Mouse (Mus musculus): ENCODE results near the gene Kat8. TPM values are rescaled to one million over a fixed set of nuclear protein-coding genes. Genes with fewer than 3 reads are reported as not detected.

The Kat8 gene
- polyA plus RNA-seq, 1 experiment from 2014 or later: 49.7 TPM

DNA sequence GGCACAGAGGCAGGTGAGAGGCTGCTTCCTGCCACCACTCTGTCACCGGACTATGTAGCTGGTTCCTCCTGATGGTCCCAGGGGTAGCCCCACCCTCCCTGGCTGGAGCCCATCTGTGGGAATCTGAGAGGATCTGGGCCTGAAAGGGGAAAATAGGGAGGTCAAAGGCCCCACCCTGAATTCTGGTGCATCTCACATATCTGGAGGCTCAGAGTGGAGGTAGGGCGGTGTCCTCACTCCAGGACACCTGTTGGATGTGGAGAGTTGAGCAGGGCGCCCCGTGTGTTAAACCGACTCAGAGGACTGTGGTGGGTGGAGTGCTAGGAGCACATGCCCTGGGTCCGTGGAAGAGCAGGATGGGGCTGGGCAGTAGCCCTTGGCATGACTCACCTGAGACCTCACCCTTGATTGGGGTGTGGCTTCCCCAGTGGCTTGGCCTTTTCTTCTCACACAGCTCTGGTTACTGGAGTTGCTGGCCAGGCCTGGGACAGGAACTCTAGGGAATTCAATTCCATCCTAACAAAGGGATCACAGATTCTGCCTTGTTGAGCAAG is 34.2 kb downstream of the Kat8 start, which contains the start of gene Prss36:
TSS of gene Prss36 (minus strand) at position 256 of the 554 bp plus-strand sequence.
- Histone ChIP-seq H3K4me1 (replicated peaks; ENCODE audit: control insufficient read depth, insufficient read depth, low read length) (no peaks in the 10 kb centered on the region), H3K4me2 (replicated peaks; ENCODE audit: low read depth, low read length) (no peak within 1 kb of the TSS), H3K4me3 (ENCODE audit: low read depth, low read length) (no peak within 1 kb of the TSS), H3K27me3 (ENCODE audit: control insufficient read depth, insufficient read depth, low read length) (peaks cover 10% of the 10 kb centered on the region), H3K9ac (ENCODE audit: low read depth, low read length) (no peak within 1 kb of the TSS), H3K9me3 (ENCODE audit: control insufficient read depth, low read length) (no peaks in the 10 kb centered on the region), H3K27ac (ENCODE audit: low read depth, low read length) (no peak within 1 kb of the TSS), H3K36me3 (ENCODE audit: control insufficient read depth, insufficient read depth, low read length) (no peaks in the 10 kb centered on the region)
- 69% methylated on average over 6 of the region's 6 CpGs for WGBS
- DNase-seq (ENCODE audit: low spot score) (no peak), ATAC-seq (ENCODE audit: low FRiP score) (no peak)

DNA sequence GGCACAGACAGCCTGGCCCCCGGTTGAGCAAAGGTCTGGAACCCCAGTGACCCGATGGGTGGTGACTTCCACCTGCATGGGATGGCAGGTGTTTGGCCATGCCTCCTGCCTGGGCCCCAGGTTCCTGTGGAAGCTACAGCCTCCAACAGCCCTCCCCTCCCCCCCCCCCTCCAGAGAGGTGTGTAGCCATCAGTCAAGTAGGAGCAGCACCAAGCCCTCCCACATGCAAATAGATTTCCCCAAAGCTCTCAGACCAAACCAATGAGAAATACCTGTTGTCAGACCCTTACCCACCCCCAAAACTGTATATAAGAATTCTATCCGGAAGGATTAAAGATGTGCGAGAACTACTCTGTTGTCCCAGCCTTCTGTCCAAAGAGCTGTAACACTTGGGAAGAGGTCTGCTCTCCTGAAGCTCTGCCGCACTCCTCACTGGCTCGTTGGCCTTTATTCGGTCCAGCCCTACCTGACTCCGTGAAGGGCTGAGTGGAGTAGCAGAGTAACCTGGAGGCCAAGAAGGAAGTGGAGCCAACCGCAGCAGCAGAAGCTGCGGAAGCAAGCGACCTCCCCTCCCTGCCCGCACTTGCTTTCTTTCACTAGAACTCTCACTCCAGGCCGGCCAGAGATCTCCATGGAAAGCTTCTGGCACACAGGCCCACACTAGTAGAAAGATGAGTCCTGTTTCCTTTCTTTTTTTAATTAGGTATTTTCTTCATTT is 40.7 kb downstream of the Kat8 start:
- Histone ChIP-seq H3K4me1 (replicated peaks; ENCODE audit: control insufficient read depth, insufficient read depth, low read length) (no peaks in the 10 kb centered on the region), H3K27me3 (ENCODE audit: control insufficient read depth, insufficient read depth, low read length) (no peaks in the 10 kb centered on the region), H3K9me3 (ENCODE audit: control insufficient read depth, low read length) (no peaks in the 10 kb centered on the region), H3K27ac (ENCODE audit: low read depth, low read length) (no peak overlapping the region), H3K9ac (ENCODE audit: low read depth, low read length) (no peak overlapping the region), H3K4me2 (replicated peaks; ENCODE audit: low read depth, low read length) (no peak overlapping the region), H3K36me3 (ENCODE audit: control insufficient read depth, insufficient read depth, low read length) (no peaks in the 10 kb centered on the region), H3K4me3 (ENCODE audit: low read depth, low read length) (no peak overlapping the region)
- WGBS: 45% methylated on average over 13 of the region's 13 CpGs
- DNase-seq (ENCODE audit: low spot score) (no peak), ATAC-seq (ENCODE audit: low FRiP score) (no peak)

DNA sequence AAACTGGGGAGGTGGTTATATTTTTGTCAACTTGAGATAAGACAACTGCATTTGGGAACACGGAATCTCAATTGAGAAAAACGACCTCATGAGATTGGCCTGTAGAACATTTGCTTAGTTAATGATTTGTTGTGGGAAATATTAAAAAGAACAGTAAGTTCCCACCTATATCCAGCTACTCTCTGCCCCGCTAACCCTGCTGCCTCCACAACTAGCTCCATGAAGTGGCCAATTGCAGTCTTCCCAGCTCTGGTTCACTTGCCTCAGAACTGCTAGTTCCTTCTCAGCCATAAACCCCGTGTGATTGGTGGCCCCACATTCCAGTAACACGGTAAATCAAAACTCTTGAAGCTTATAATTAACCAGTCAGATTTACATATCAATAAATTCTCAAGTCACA is 47.0 kb downstream of the Kat8 start:
- Histone ChIP-seq H3K27ac (ENCODE audit: low read depth, low read length) (no peak overlapping the region), H3K36me3 (ENCODE audit: control insufficient read depth, insufficient read depth, low read length) (no peaks in the 10 kb centered on the region), H3K4me3 (ENCODE audit: low read depth, low read length) (no peak overlapping the region), H3K9ac (ENCODE audit: low read depth, low read length) (no peak overlapping the region), H3K4me1 (replicated peaks; ENCODE audit: control insufficient read depth, insufficient read depth, low read length) (no peaks in the 10 kb centered on the region), H3K27me3 (ENCODE audit: control insufficient read depth, insufficient read depth, low read length) (no peaks in the 10 kb centered on the region), H3K4me2 (replicated peaks; ENCODE audit: low read depth, low read length) (no peak overlapping the region), H3K9me3 (ENCODE audit: control insufficient read depth, low read length) (no peaks in the 10 kb centered on the region)
- WGBS: 71% methylated on average over 5 of the region's 5 CpGs
- ATAC-seq (ENCODE audit: low FRiP score): no peak
- DNase-seq (ENCODE audit: low spot score): no peak

DNA sequence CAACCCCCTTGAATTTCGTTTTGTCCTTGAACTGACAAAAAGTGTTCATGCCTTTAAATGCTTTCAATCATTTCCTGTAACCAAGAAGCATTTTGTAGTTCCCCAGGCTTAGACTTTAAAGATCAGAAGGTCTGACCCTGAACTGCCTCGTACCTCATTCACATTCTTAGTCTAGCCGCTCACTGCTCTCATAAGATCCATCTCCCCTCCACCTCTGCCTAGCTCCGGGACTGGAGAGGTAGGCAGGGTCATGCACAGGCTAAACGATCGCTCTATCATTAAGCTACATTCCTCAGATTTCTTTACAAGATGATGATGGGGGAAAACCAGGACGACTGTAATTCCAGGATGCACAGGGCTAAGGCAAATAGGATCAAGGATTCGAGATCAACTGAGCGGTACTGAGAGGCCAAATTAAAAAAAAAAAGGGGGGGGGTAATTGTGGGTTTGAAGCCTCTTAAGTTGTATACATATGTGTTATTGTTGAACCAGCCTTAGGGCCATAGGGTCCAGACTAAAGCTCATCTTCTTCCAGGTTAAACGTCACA is 54.1 kb downstream of the Kat8 start:
- H3K4me1 ChIP-seq (replicated peaks; ENCODE audit: control insufficient read depth, insufficient read depth, low read length): 0 out of 2 replicates have a peak, but pooled peaks cover 2% of the 10 kb centered on the region
- H3K27me3 ChIP-seq (ENCODE audit: control insufficient read depth, insufficient read depth, low read length): no peaks in the 10 kb centered on the region
- peak overlapping the region; percentile 98 for H3K4me3 ChIP-seq (ENCODE audit: low read depth, low read length)
- H3K36me3 ChIP-seq (ENCODE audit: control insufficient read depth, insufficient read depth, low read length): peaks cover 13% of the 10 kb centered on the region
- DNase-seq (ENCODE audit: low spot score) (no peak), ATAC-seq (ENCODE audit: low FRiP score) (no peak; the same call in 1 of the 2 replicates)
- 16% methylated on average over 10 of the region's 10 CpGs for whole genome bisulfite sequencing
- peak overlapping the region; percentile 54 for H3K4me2 ChIP-seq (replicated peaks; ENCODE audit: low read depth, low read length)
- H3K9me3 ChIP-seq (ENCODE audit: control insufficient read depth, low read length): no peaks in the 10 kb centered on the region
- H3K9ac ChIP-seq (ENCODE audit: low read depth, low read length): peak overlapping the region; percentile 99
- H3K27ac ChIP-seq (ENCODE audit: low read depth, low read length): peak overlapping the region; percentile 95

DNA sequence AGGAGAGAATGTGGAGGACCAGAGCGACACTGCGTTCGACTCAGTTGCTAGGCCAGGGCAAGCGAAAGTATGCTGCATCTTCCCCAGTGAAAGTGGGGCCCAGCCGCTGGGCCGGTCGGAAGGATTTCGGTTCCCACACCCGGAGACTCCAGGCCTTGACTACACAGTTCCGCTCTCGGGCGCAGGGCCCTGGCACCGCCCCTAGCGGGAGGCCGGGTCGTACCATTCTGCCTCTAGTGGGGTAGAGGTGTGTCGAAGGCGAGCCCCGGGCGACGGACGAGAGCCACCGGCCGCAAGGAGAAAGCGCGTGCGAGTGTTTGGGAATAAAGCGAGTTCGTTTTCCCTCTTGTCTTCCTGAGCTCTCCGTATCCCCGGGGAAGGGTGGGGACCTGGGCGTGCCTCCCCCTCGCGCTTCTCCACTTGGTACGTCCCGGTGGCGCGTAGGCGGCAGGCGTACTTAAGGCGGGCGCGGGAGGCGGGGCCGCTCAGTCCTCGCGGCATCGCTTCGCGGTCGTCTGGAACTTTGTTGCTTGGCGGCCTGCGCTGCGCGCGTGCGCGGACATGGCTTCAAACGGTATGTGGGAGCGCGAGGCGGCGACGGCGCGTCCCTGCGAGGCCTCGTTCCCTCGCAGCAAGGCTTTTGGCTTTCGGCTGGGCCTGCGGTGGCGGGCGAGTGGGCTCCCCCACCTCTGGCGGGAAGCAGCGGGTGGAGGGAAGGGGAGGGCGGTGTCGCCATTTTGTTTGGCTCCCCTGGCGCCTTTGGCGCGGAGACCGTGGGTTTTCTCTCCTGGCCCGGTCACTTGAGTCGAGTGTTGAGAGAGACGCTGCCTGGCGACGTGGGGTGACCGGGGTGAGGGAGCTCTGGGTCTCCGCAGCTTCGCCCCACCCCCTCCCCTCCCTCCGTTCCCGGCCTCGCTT is 54.9 kb downstream of the Kat8 start, which contains the start of gene Fus:
TSS of gene Fus (plus strand) at position 454 of the 918 bp plus-strand sequence.
- 0% methylated on average over 89 of the region's 92 CpGs for WGBS
- ATAC-seq (ENCODE audit: low FRiP score): peak; percentile 96

DNA sequence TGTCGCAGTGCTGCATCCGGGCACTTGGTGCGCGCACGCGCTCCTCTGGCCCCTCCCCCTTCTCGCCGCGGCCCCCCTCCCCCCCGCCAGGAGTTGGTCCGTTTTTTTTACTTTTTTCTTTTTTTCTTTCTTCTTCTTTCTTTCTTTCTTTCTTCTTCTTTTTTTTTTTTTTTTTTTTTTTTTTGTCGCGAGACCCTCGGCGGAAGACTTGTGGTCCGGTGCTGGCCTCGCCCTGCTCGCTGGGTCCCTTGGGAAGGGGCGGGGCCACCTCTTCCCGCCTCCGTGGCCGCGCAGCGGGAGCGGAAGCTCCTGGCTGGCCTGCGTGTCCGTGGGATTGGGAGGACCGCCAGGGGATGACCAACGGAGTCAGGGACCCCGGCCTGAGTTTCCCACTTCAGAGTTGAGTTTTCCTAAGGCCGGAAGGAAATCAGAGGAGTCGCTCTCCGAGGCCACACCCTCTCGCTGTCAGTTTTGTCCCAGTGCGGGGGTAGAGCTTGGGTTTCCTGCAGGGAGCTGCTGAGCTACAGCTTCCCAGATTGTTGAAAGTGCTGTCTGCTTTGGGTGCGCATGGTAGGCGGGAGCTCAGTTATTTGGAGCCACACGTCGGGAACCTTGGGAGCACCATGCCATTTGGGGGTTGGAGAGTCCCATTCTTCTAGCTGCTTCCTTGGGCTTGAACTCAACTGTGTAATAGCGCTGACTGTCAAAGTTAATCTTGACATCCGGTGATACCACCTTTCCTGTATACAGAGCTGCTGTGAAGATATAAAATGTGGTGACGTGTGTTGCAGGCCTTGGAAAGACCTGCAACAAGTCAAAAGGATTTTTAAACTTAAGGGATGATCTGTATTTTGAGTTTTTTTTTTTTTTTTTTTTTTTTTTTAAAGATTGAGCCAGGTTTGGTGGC is 55.9 kb downstream of the Kat8 start:
- peak overlapping the region; percentile 99 for H3K9ac ChIP-seq (ENCODE audit: low read depth, low read length)
- DNase-seq (ENCODE audit: low spot score): peak; percentile 86
- H3K36me3 ChIP-seq (ENCODE audit: control insufficient read depth, insufficient read depth, low read length): peaks cover 23% of the 10 kb centered on the region
- peak overlapping the region; percentile 54 for H3K4me2 ChIP-seq (replicated peaks; ENCODE audit: low read depth, low read length)
- no peaks in the 10 kb centered on the region for H3K27me3 ChIP-seq (ENCODE audit: control insufficient read depth, insufficient read depth, low read length)
- 0 out of 2 replicates have a peak, but pooled peaks cover 2% of the 10 kb centered on the region for H3K4me1 ChIP-seq (replicated peaks; ENCODE audit: control insufficient read depth, insufficient read depth, low read length)
- H3K27ac ChIP-seq (ENCODE audit: low read depth, low read length): peak overlapping the region; percentile 95
- peak; percentile 50 for ATAC-seq (ENCODE audit: low FRiP score)
- peak overlapping the region; percentile 98 for H3K4me3 ChIP-seq (ENCODE audit: low read depth, low read length)
- 1% methylated on average over 30 of the region's 42 CpGs for WGBS
- no peaks in the 10 kb centered on the region for H3K9me3 ChIP-seq (ENCODE audit: control insufficient read depth, low read length)

More for the DNA sequence above, 54.9 kb downstream of the Kat8 start, which contains the start of gene Fus:
- Histone ChIP-seq H3K4me1 (replicated peaks; ENCODE audit: control insufficient read depth, insufficient read depth, low read length) (0 out of 2 replicates have a peak, but pooled peaks cover 2% of the 10 kb centered on the region), H3K9ac (ENCODE audit: low read depth, low read length) (peak within 1 kb of the TSS; percentile 99), H3K4me3 (ENCODE audit: low read depth, low read length) (peak within 1 kb of the TSS; percentile 98), H3K9me3 (ENCODE audit: control insufficient read depth, low read length) (no peaks in the 10 kb centered on the region), H3K36me3 (ENCODE audit: control insufficient read depth, insufficient read depth, low read length) (peaks cover 19% of the 10 kb centered on the region), H3K27ac (ENCODE audit: low read depth, low read length) (peak within 1 kb of the TSS; percentile 95), H3K27me3 (ENCODE audit: control insufficient read depth, insufficient read depth, low read length) (no peaks in the 10 kb centered on the region), H3K4me2 (replicated peaks; ENCODE audit: low read depth, low read length) (peak within 1 kb of the TSS; percentile 54)
- DNase-seq (ENCODE audit: low spot score): peak; percentile 94

DNA sequence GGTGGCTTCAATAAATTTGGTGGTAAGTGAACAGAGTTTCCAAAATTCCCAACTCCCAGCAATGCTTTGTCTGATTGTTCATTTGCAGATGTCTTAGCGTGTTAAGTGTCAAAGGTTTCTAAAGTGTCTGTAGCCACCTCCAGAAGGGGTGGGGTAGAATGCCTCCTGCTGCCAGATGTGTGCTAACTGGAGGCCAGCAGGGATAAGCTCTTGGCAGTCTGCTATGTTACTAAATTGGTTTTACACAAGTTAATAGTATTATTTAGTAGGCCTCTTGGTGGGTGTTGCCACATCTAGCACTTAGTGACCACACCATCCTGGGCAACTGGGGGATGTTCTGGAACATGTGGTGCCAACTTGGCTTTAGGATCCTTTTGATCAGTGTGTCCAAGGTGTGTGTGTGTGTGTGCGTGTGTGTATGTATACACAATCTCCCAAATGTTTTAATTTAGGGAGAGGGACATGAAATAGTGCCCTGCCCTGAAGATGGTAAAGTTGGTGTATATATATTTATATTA is 62.2 kb downstream of the Kat8 start:
- Histone ChIP-seq H3K27ac (ENCODE audit: low read depth, low read length) (no peak overlapping the region), H3K4me2 (replicated peaks; ENCODE audit: low read depth, low read length) (no peak overlapping the region), H3K4me3 (ENCODE audit: low read depth, low read length) (no peak overlapping the region), H3K9ac (ENCODE audit: low read depth, low read length) (no peak overlapping the region), H3K36me3 (ENCODE audit: control insufficient read depth, insufficient read depth, low read length) (peaks cover 39% of the 10 kb centered on the region), H3K4me1 (replicated peaks; ENCODE audit: control insufficient read depth, insufficient read depth, low read length) (no peaks in the 10 kb centered on the region), H3K27me3 (ENCODE audit: control insufficient read depth, insufficient read depth, low read length) (no peaks in the 10 kb centered on the region), H3K9me3 (ENCODE audit: control insufficient read depth, low read length) (no peaks in the 10 kb centered on the region)
- no peak for ATAC-seq (ENCODE audit: low FRiP score)
- 82% methylated on average over 2 of the region's 2 CpGs for WGBS
- DNase-seq (ENCODE audit: low spot score): no peak

Data from hindbrain, embryonic 11.5 days (tissue).